Mouse (Mus musculus) brain, embryonic 14.5 days (tissue): ENCODE data around the gene Adgrd1.

Source experiments
- CTCF ChIP-seq: fragments of 200-500 bp; IDR thresholded peaks from 2 replicates; pipeline ENCODE4 v1.5.1; 2012; ENCODE audit warnings: inconsistent platforms, mild to moderate bottlenecking, moderate library complexity, borderline replicate concordance; ENCODE audit not compliant: insufficient read depth, insufficient read length; ENCODE audit errors: extremely low read depth
- POLR2A ChIP-seq: fragments of 200-500 bp; IDR thresholded peaks from 2 replicates; pipeline ENCODE4 v1.6.1; 2012; ENCODE audit warnings: mild to moderate bottlenecking, inconsistent platforms, borderline replicate concordance; ENCODE audit not compliant: poor library complexity, insufficient read depth, insufficient read length, severe bottlenecking; ENCODE audit errors: extremely low read depth

GRCm38 (mm10) chr5:129242265-129242664 is 145.7 kb downstream of the Adgrd1 start:
- TF ChIP-seq CTCF (no peak), POLR2A (no peak)
